Comparison of ENCODE assay signal across 21 mouse cellular contexts in the genomic region with DNA sequence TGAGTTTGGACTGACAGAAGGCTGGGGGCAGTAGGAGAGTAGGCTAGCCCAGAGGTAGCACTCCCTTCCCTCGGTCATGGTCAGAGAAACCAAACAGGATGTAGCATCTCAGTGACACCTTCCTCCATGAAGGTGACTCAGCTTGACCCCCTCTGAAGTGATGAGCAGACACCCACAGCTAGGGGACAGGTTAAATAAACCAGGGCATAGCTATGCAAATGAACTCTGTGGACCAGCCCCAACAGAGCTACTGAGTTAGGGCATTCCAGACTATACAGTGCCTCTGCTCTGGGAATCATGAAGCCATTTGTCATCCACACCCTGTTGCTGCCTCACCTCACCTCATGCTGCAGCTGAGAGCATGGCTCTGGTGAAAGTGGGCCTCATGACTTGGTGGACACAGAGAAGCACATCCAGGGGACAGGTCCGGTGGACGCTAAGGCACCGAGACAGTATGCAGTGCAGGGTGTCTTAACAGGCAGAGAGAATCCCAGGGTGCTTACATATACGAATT. TPM values are rescaled to one million over a fixed set of nuclear protein-coding genes. Genes with fewer than 3 reads are reported as not detected.
A peak's percentile ranks its signal among the peaks of the same experiment; 100 is the strongest.
DNase-seq lines count a peak whose midpoint lies in the region; ATAC-seq lines count a peak whose summit lies in the region.
"Had no signal": no experiment of that assay in that cellular context is flagged by ENCODE, and none has a peak within 500 bp of the region (broad histone marks: within the 10 kb centered on the region; RNA-seq: fewer than 3 reads in every experiment).

No protein-coding gene starts in this region.

- ATAC-seq in forebrain, embryonic 15.5 days (replicated peaks): 0 out of 2 replicates have a peak, but pooled peaks have one; percentile 23
- ATAC-seq in forebrain, embryonic 11.5 days (replicated peaks; ENCODE audit: low FRiP score): no peak
- peak; percentile 9; the same call in 1 of the 2 replicates for ATAC-seq in granulocyte monocyte progenitor cell, adult 5-6 weeks (replicated peaks; ENCODE audit: poor library complexity, severe bottlenecking)
- ATAC-seq in megakaryocyte, adult 5-6 weeks (ENCODE audit: poor library complexity, severe bottlenecking): peak; percentile 17

- H3K36me3 ChIP-seq in forebrain, embryonic 15.5 days: no peaks in the 10 kb centered on the region
- no peaks in the 10 kb centered on the region for H3K36me3 ChIP-seq in forebrain, embryonic 11.5 days (ENCODE audit: control insufficient read depth, insufficient read depth, low read length)
- H3K36me3 ChIP-seq: hindbrain, embryonic 12.5 days had no signal

- H3K4me3 ChIP-seq in forebrain, embryonic 15.5 days: no peak overlapping the region
- H3K4me3 ChIP-seq in forebrain, embryonic 11.5 days (ENCODE audit: low read depth, low read length): no peak overlapping the region
- H3K4me3 ChIP-seq: embryonic facial prominence, embryonic 15.5 days; hindbrain, embryonic 12.5 days; midbrain, embryonic 10.5 days; neural tube, embryonic 13.5 days had no signal

- 93% methylated on average over 5 of the region's 5 CpGs for WGBS in forebrain, embryonic 15.5 days
- WGBS in forebrain, embryonic 11.5 days: 94% methylated on average over 5 of the region's 5 CpGs

- H3K4me1 ChIP-seq in forebrain, embryonic 15.5 days: no peaks in the 10 kb centered on the region
- no peaks in the 10 kb centered on the region for H3K4me1 ChIP-seq in forebrain, embryonic 11.5 days (replicated peaks; ENCODE audit: control insufficient read depth, insufficient read depth, low read length)
- H3K4me1 ChIP-seq: embryonic facial prominence, embryonic 15.5 days; midbrain, embryonic 10.5 days; neural tube, embryonic 13.5 days had no signal

- DNase-seq in forebrain, embryonic 11.5 days (ENCODE audit: low spot score): no peak
- peak; percentile 19 for DNase-seq in ES-CJ7 (ENCODE audit: low read depth, low spot score)
- no peak for DNase-seq in T-cell, adult 2 months (ENCODE audit: low spot score)
- DNase-seq in kidney, postnatal 4 days: no peak
- no peak for DNase-seq in Muller cell, postnatal 12 days (ENCODE audit: inconsistent ontology term)
- DNase-seq: adrenal gland, postnatal 10 days; cerebellum, adult 18-20 months; cerebellum, postnatal 25 days; heart, postnatal 10 days; kidney, postnatal 36 days; lung, adult 2 months; right cerebral cortex, postnatal 14 days; spleen, adult 18-20 months; thymus, postnatal 4 days had no signal

- H3K27me3 ChIP-seq in forebrain, embryonic 15.5 days: no peaks in the 10 kb centered on the region
- H3K27me3 ChIP-seq in forebrain, embryonic 11.5 days (ENCODE audit: control insufficient read depth, insufficient read depth, low read length): no peaks in the 10 kb centered on the region
- H3K27me3 ChIP-seq: embryonic facial prominence, embryonic 15.5 days; hindbrain, embryonic 12.5 days; neural tube, embryonic 13.5 days had no signal

- no peak overlapping the region for H3K4me2 ChIP-seq in forebrain, embryonic 15.5 days (replicated peaks)
- H3K4me2 ChIP-seq in forebrain, embryonic 11.5 days (ENCODE audit: low read depth, low read length, severe bottlenecking): no peak overlapping the region
- H3K4me2 ChIP-seq: embryonic facial prominence, embryonic 15.5 days; hindbrain, embryonic 12.5 days; neural tube, embryonic 13.5 days had no signal

- no peak overlapping the region for H3K27ac ChIP-seq in forebrain, embryonic 15.5 days (replicated peaks)
- H3K27ac ChIP-seq in forebrain, embryonic 11.5 days (ENCODE audit: low read depth, low read length): no peak overlapping the region
- H3K27ac ChIP-seq: embryonic facial prominence, embryonic 15.5 days; hindbrain, embryonic 12.5 days; midbrain, embryonic 10.5 days; neural tube, embryonic 13.5 days had no signal

- H3K9me3 ChIP-seq in forebrain, embryonic 15.5 days: no peaks in the 10 kb centered on the region
- H3K9me3 ChIP-seq in forebrain, embryonic 11.5 days (ENCODE audit: control insufficient read depth, low read length): no peaks in the 10 kb centered on the region
- H3K9me3 ChIP-seq: embryonic facial prominence, embryonic 15.5 days; hindbrain, embryonic 12.5 days; midbrain, embryonic 10.5 days; neural tube, embryonic 13.5 days had no signal

- H3K9ac ChIP-seq in forebrain, embryonic 15.5 days (replicated peaks): no peak overlapping the region
- H3K9ac ChIP-seq in forebrain, embryonic 11.5 days (ENCODE audit: low read length): no peak overlapping the region
- H3K9ac ChIP-seq: embryonic facial prominence, embryonic 15.5 days; hindbrain, embryonic 12.5 days; neural tube, embryonic 13.5 days had no signal

RNA-seq across cellular contexts. Expression of a gene that starts 36.6 kb away (rescaled TPM):
- polyA plus RNA-seq in forebrain, embryonic 15.5 days (2015; fragmentation: Nextera tagmentation; extraction: Ambion mirVana): 6.0 and 6.1 TPM in 2 replicates
- polyA plus RNA-seq in forebrain, embryonic 11.5 days (2014; fragmentation: Nextera tagmentation; extraction: Ambion mirVana): 11.6 TPM in 2 replicates
- 61.2 and 68.0 TPM in 2 replicates for total RNA-seq in granulocyte monocyte progenitor cell, adult 5-6 weeks (2014; fragmentation: Nextera tagmentation)
- 48.0 and 51.9 TPM in 2 replicates for total RNA-seq in granulocyte monocyte progenitor cell, adult 5-6 weeks (2017)
- 38.7 and 58.8 TPM in 2 replicates for total RNA-seq in megakaryocyte, adult 5-6 weeks (2015)
- total RNA-seq in megakaryocyte, adult 5-6 weeks (2017): 42.1 and 44.6 TPM in 2 replicates
